Mouse (Mus musculus) embryonic facial prominence, embryonic 13.5 days (tissue): ENCODE data around the gene Rabl2. TPM values are rescaled to one million over a fixed set of nuclear protein-coding genes. Genes with fewer than 3 reads are reported as not detected.
A peak's percentile ranks its signal among the peaks of the same experiment; 100 is the strongest.

Experiments
- ATAC-seq: fragments of 200-750 bp; cut with Nextera tagmentation; 2 replicates; pipeline ENCODE4 v1.8.0; 2017; ENCODE audit warnings: low read depth; ENCODE audit not compliant: insufficient number of reproducible peaks, insufficient read depth, low FRiP score, low TSS enrichment
- H3K27ac ChIP-seq: fragments of 300-500 bp; sonication (generic); 2 replicates; pipeline ENCODE4 v1.5.1; 2015; ENCODE audit warnings: moderate library complexity, mild to moderate bottlenecking, inconsistent platforms
- H3K27me3 ChIP-seq: fragments of 300-500 bp; sonication (generic); 2 replicates; pipeline ENCODE4 v1.6.1; 2015; ENCODE audit warnings: mild to moderate bottlenecking, inconsistent platforms
- H3K36me3 ChIP-seq: fragments of 300-500 bp; sonication (generic); 2 replicates; pipeline ENCODE4 v1.6.1; 2015; ENCODE audit warnings: mild to moderate bottlenecking, inconsistent platforms
- H3K4me1 ChIP-seq: fragments of 300-500 bp; sonication (generic); 2 replicates; pipeline ENCODE4 v1.6.1; 2015; ENCODE audit warnings: inconsistent platforms
- H3K4me2 ChIP-seq: fragments of 300-500 bp; sonication (generic); 2 replicates; pipeline ENCODE4 v1.6.1; 2015; ENCODE audit warnings: moderate library complexity, mild to moderate bottlenecking, inconsistent platforms
- H3K4me3 ChIP-seq: fragments of 300-500 bp; sonication (generic); 2 replicates; pipeline ENCODE4 v1.5.1; 2015; ENCODE audit warnings: mild to moderate bottlenecking, inconsistent platforms
- H3K9ac ChIP-seq: fragments of 300-500 bp; sonication (generic); 2 replicates; pipeline ENCODE4 v1.6.1; 2015; ENCODE audit warnings: mild to moderate bottlenecking, inconsistent platforms
- H3K9me3 ChIP-seq: fragments of 300-500 bp; sonication (generic); 2 replicates; pipeline ENCODE4 v1.6.1; 2016; ENCODE audit warnings: inconsistent platforms
- WGBS: fragments of 180-500 bp; shearing (Covaris S2); methylation state at CpG from one replicate; pipeline ENCODE4 v1.1.7; 2015; ENCODE audit warnings: mixed read lengths; 5-methylcytosine and 5-hydroxymethylcytosine counted together
- polyA plus RNA-seq: library from polyadenylated mRNA; unstranded; fragments of >200 nt; fragmentation: Nextera tagmentation; extraction: Ambion mirVana; gene quantifications from 2 replicates; pipeline ENCODE4 v1.2.1, GENCODE M21; 2015

The Rabl2 gene
- polyA plus RNA-seq: 51.5 and 54.8 TPM in 2 replicates

DNA sequence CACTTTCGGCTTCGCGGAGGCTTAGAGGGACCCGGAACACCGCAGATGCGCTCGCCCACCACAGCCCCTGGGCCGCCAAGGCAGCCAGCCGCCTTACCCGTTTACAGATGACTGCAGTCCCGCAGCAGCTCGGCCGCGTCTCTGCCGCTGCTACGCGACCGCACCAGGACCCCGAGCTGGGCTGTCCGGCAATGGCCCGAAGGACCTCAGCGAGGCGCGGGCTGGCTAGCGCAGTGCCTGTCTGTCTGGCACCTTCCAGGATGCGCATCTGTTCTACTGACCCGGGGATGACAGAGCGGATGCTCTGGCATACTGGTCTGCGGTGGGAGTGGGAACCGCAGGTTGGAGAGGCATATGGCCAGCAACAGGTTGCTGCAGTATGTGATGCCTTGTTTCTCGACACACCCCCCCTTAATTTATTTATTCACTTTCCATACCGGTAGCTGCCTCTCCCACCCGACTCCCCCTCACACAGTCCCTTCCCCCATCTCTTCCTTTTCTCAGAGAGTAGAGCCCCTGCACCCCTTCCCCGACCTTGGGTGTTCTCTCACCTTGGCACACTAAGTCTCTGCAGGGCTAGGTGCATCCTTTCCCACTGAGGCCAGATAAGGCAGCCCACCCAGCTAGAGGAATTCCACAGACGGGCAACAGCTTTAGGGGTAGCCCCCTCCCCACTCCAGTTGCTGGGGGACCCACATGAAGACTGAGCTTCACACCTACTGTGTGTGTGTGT, at the start of gene Rabl2:
Rabl2 (minus strand) TSS at position 201 of the 733 bp plus-strand sequence.
- H3K4me3 ChIP-seq: peak within 1 kb of the TSS; percentile 76
- peak within 1 kb of the TSS; percentile 74 for H3K4me2 ChIP-seq
- WGBS: under 1% methylated on average over 35 of the region's 35 CpGs
- peaks cover 17% of the 10 kb centered on the region; the same call in 1 of the 2 replicates for H3K4me1 ChIP-seq
- H3K9ac ChIP-seq: peak within 1 kb of the TSS; percentile 79
- H3K9me3 ChIP-seq: no peaks in the 10 kb centered on the region
- peak; percentile 90 for ATAC-seq
- no peaks in the 10 kb centered on the region for H3K27me3 ChIP-seq
- peak within 1 kb of the TSS; percentile 40 for H3K27ac ChIP-seq
- peaks cover 10% of the 10 kb centered on the region for H3K36me3 ChIP-seq

- H3K27ac ChIP-seq: no peak overlapping the region
- no peak overlapping the region for H3K4me3 ChIP-seq
- no peak overlapping the region for H3K9ac ChIP-seq
- no peaks in the 10 kb centered on the region for H3K27me3 ChIP-seq
- 0 out of 2 replicates have a peak, but pooled peaks have one; percentile 15 for ATAC-seq
- H3K9me3 ChIP-seq: no peaks in the 10 kb centered on the region
- H3K4me1 ChIP-seq: no peaks in the 10 kb centered on the region
- no peak overlapping the region for H3K4me2 ChIP-seq
- no peaks in the 10 kb centered on the region for H3K36me3 ChIP-seq
- WGBS: 10% methylated on average over 6 of the region's 6 CpGs
Observed at GRCm38 (mm10) chr15:89623626-89623959, 31.9 kb upstream of the Rabl2 start.

DNA sequence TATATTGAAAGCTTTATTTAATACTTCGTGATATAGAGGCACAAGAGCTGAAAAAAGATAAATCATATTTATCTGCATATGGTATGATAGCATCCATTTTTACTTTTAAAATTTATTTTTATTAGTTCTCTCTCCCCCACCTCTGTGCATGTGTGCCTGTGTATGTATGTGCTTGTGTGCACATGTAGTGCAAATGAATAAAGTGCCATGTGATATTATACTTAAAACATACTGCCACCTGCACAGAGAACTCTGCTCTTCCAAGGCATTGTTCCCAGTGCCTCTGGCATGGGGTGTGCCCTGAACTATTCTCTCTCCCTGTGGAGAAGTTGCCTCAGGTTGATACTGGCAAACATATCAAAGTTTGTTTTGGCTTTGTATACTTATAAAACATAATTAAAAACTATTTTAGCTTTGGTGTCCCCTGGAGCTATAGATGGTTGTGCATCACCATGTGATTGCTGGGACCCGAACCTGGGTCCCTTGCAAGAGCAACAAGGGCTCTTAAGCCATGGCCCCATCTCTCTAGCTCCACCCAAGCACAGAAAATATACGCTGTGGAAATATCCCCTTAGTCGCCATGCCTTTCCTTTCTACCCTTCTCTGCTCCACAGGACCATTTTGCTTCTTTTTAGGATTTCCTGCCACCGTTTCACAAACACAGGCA, 31.4 kb upstream of the Rabl2 start:
- Histone ChIP-seq H3K36me3 (no peaks in the 10 kb centered on the region), H3K9ac (no peak overlapping the region), H3K27me3 (no peaks in the 10 kb centered on the region), H3K4me3 (no peak overlapping the region), H3K4me1 (no peaks in the 10 kb centered on the region), H3K4me2 (no peak overlapping the region), H3K27ac (no peak overlapping the region), H3K9me3 (no peaks in the 10 kb centered on the region)
- ATAC-seq: no peak
- 55% methylated on average over 5 of the region's 5 CpGs for WGBS

DNA sequence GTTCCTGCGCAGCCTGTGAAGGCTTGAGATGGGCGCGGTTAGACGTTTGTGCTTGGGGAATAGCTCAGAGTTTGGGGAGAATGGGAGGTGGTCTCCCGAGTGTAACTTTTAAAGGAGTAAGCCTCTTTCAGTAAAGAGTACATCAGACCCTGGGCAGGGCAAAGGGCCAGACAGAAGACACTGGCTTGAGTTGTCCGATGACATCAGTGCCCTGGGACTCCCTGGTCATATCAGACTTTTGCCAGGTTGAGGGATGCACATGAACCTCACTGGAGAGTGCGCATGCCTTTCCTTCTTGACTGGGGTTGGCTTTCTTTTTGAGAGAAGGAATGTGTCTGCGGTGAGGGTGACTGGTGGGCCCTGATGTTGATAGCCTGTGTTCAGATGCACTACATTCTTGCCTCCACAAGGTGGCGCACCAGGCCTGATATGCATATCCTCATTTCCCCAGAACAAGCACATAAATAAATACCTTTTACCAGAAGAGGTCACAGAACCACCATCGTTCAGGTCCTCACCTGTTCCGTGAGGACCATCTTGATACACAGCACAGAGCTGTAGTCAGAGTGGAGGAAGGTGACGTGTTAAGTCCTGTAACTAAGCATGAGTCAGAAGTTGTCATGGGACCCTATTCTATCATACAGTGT, 30.7 kb upstream of the Rabl2 start:
- Histone ChIP-seq H3K4me1 (no peaks in the 10 kb centered on the region), H3K9ac (no peak overlapping the region), H3K9me3 (no peaks in the 10 kb centered on the region), H3K36me3 (no peaks in the 10 kb centered on the region), H3K4me2 (no peak overlapping the region), H3K4me3 (no peak overlapping the region), H3K27ac (no peak overlapping the region), H3K27me3 (no peaks in the 10 kb centered on the region)
- WGBS: 75% methylated on average over 12 of the region's 12 CpGs
- ATAC-seq: peak; percentile 56; the same call in 1 of the 2 replicates

DNA sequence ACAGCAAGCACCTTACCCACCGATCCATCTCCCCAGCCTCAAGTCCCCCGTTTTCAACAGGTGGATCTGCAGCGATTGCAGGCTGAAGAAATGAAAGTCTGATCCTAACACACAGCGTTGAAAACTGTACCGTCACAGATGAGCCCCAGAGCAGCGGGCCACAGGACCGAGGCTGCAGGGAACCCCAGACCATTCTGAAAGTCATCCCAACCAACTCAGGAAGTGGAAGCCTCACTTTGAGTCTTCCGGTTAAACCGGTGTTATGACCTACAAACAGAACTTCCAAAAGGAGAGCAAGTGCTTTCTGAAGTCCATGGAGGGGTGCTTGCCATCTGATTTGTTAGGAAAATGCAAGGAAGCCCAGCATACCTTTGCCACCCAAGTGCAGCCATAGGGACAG, 16.2 kb upstream of the Rabl2 start:
- H3K9me3 ChIP-seq: peaks cover 5% of the 10 kb centered on the region; the same call in 1 of the 2 replicates
- no peaks in the 10 kb centered on the region for H3K4me1 ChIP-seq
- no peaks in the 10 kb centered on the region for H3K36me3 ChIP-seq
- H3K9ac ChIP-seq: no peak overlapping the region
- H3K4me2 ChIP-seq: no peak overlapping the region
- WGBS: 81% methylated on average over 9 of the region's 9 CpGs
- no peak overlapping the region for H3K4me3 ChIP-seq
- H3K27ac ChIP-seq: no peak overlapping the region
- H3K27me3 ChIP-seq: no peaks in the 10 kb centered on the region
- ATAC-seq: no peak

DNA sequence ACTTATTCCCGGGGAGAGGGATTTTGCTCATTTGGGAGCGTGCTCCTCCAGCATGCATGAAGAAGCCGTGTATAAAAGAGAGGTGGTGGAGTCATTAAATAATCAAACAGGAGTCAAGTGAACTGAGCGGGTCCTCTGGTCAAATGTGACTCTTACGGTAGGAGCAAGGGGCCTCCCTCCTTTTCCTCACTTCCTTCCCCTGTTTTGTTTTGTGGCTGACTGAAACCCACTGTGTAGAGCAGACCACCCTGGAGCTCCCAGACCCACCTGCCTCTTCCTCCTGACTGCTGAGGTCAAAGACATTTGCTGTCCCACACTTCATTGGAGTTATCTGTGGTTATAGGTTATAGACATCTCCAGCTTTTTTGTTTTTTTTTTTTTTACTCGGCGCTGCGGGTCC, 15.8 kb upstream of the Rabl2 start:
- Histone ChIP-seq H3K9me3 (peaks cover 5% of the 10 kb centered on the region; the same call in 1 of the 2 replicates), H3K27ac (no peak overlapping the region), H3K36me3 (no peaks in the 10 kb centered on the region), H3K4me2 (no peak overlapping the region), H3K27me3 (no peaks in the 10 kb centered on the region), H3K4me1 (no peaks in the 10 kb centered on the region), H3K4me3 (no peak overlapping the region), H3K9ac (no peak overlapping the region)
- no peak for ATAC-seq
- WGBS: 87% methylated on average over 8 of the region's 8 CpGs

DNA sequence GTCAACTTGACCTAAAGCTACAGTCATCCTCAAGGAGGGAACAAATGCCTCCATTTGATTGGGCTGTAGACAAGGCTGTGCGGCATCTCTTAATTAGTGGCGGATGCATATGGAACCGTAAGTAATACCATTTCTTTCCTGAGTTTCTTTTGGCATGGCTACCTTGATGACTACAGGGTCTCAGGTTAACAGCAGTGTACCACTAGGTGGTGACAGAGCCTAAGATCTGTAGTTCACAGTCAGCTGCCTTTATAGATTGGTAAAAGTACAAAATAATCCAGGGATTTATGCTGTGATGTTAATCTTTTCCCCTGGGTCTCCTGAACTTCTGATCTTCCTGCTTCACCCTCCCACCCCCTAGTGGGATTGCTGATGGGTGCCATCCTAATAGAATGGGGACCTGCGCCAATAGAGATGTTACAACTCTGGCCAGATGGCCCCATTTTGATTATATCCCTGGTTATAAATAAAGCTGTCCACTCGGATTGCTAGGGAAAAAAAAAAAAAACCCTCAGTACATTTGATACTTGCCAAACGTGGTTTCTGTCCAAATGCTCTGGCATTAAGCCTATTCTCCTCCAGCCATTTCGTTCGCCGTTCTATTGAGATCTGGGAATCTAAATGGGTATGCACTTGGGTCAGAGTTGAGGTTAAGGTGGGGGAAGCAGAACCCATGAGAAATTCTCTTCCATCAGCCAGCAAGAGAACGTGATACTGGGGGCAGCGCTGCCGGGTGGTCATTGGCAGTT, 14.3 kb upstream of the Rabl2 start:
- Histone ChIP-seq H3K4me1 (no peaks in the 10 kb centered on the region), H3K27me3 (no peaks in the 10 kb centered on the region), H3K9me3 (peaks cover 2% of the 10 kb centered on the region; the same call in 1 of the 2 replicates), H3K9ac (no peak overlapping the region), H3K4me2 (no peak overlapping the region), H3K27ac (no peak overlapping the region), H3K4me3 (no peak overlapping the region), H3K36me3 (no peaks in the 10 kb centered on the region)
- no peak for ATAC-seq
- 73% methylated on average over 12 of the region's 12 CpGs for WGBS

DNA sequence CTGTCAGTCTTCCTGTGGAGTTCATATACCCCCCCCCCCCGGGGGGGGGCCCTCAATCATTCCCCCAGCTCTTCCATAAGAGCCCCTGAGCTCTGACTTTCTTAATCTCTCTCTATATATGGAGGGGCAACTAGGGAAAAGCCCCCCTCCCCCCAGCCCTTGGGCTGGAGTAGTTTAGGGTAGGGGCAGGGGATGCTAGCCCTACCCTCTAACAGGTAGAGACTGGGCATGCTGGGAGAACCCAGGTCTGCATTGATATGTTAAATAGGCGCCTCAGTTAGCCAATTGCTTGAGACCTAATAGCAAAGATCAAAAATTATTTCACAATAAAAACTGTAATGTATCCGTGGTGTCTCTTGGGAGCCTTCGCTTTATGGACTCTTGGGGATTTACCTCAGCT, 825 bp upstream of the Rabl2 start:
- Histone ChIP-seq H3K36me3 (peaks cover 4% of the 10 kb centered on the region), H3K9me3 (no peaks in the 10 kb centered on the region), H3K4me3 (peak overlapping the region; percentile 76; the same call in 1 of the 2 replicates), H3K4me1 (peaks cover 17% of the 10 kb centered on the region; the same call in 1 of the 2 replicates), H3K27me3 (no peaks in the 10 kb centered on the region), H3K27ac (no peak overlapping the region), H3K4me2 (peak overlapping the region; percentile 74), H3K9ac (no peak overlapping the region)
- 46% methylated on average over 4 of the region's 4 CpGs for WGBS
- ATAC-seq: no peak

- peak overlapping the region; percentile 74 for H3K4me2 ChIP-seq
- H3K27me3 ChIP-seq: no peaks in the 10 kb centered on the region
- peak overlapping the region; percentile 40 for H3K27ac ChIP-seq
- ATAC-seq: no peak; the same call in 1 of the 2 replicates
- peak overlapping the region; percentile 79 for H3K9ac ChIP-seq
- no peaks in the 10 kb centered on the region for H3K9me3 ChIP-seq
- WGBS: 1% methylated on average over 30 of the region's 30 CpGs
- H3K36me3 ChIP-seq: peaks cover 15% of the 10 kb centered on the region
- H3K4me1 ChIP-seq: peaks cover 17% of the 10 kb centered on the region; the same call in 1 of the 2 replicates
- peak overlapping the region; percentile 76 for H3K4me3 ChIP-seq
Observed at GRCm38 (mm10) chr15:89591317-89591716, 406 bp downstream of the Rabl2 start.

DNA sequence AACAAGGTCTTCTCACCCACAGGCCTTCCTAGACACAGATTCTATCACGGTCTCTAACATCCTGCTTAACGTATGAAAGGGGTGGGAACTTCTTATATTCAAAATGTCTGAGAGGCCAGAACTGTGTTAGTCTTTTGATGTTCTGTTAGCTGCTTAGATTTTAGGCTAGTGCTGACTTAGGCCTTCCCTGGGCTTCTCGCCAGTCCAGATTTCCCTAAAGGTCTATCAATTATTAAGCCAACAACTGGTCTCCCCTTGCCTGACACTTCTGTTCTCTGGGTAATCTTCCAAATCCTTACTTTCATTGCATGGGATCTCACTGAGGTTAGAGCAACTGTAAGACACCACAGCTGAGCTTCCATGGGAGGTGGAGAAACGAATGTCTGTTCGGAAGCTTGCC, 2.6 kb downstream of the Rabl2 start:
- Histone ChIP-seq H3K9ac (no peak overlapping the region), H3K36me3 (peaks cover 31% of the 10 kb centered on the region), H3K4me1 (peaks cover 17% of the 10 kb centered on the region; the same call in 1 of the 2 replicates), H3K4me3 (no peak overlapping the region), H3K27ac (no peak overlapping the region), H3K4me2 (no peak overlapping the region), H3K9me3 (no peaks in the 10 kb centered on the region), H3K27me3 (no peaks in the 10 kb centered on the region)
- ATAC-seq: no peak
- 86% methylated on average over 5 of the region's 5 CpGs for WGBS

DNA sequence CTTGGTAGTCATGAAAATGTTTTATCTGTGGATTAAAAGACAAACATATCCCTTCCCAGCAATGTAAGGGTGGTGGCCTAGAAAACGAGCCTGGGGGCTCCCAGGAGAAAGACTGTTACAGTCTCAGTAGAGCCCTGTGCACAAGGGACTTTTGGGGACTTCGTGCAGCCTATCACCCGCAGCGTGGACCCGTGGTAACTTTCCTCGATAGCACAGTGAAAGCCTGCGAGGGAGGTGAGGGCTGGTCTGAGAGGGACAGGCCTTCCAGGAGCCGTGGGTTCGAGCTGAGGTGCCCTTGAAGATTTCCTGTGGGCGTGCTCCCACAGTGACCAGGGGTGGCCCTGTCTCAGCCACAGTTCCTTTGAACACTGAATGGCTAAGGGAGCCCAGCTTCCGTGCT, 6.1 kb downstream of the Rabl2 start:
- H3K4me3 ChIP-seq: no peak overlapping the region
- H3K36me3 ChIP-seq: peaks cover 51% of the 10 kb centered on the region
- no peaks in the 10 kb centered on the region for H3K9me3 ChIP-seq
- no peak overlapping the region for H3K4me2 ChIP-seq
- H3K27me3 ChIP-seq: no peaks in the 10 kb centered on the region
- peaks cover 6% of the 10 kb centered on the region; the same call in 1 of the 2 replicates for H3K4me1 ChIP-seq
- WGBS: 88% methylated on average over 11 of the region's 11 CpGs
- no peak for ATAC-seq
- no peak overlapping the region for H3K9ac ChIP-seq
- H3K27ac ChIP-seq: no peak overlapping the region
